Mouse (Mus musculus) MN1 (cell line): ENCODE data around the gene Lama5.
"Not testable (repeated sequence)": the region's sequence is repeated elsewhere in the genome, so short reads cannot be mapped to it uniquely, and the experiment has no call there.

Experiments
- DNase-seq: peaks from one replicate; pipeline ENCODE4 v3.0.0-alpha.2; 2016; ENCODE audit warnings: low spot score

The Lama5 gene

GRCm38 (mm10) chr2:180225762-180226378, at the start of gene Lama5:
TSS of gene Lama5 (minus strand) at chr2:180225859.
- peak; percentile 85 for DNase-seq

GRCm38 (mm10) chr2:180274523-180274922, 48.9 kb upstream of the Lama5 start:
- no peak for DNase-seq

- peak; percentile 99 for DNase-seq
These were observed 48.0 kb upstream of the Lama5 start, which contains the start of gene Cables2 for GRCm38 (mm10) chr2:180273394-180274244. TSS of gene Cables2 (minus strand) at chr2:180273496.

GRCm38 (mm10) chr2:180272884-180273321, 47.2 kb upstream of the Lama5 start:
- DNase-seq = no peak

GRCm38 (mm10) chr2:180271804-180272395, 46.2 kb upstream of the Lama5 start:
- no peak for DNase-seq

- DNase-seq = no peak
These were observed 45.0 kb upstream of the Lama5 start for GRCm38 (mm10) chr2:180270537-180271255.

GRCm38 (mm10) chr2:180269329-180269728, 43.7 kb upstream of the Lama5 start:
- no peak for DNase-seq

GRCm38 (mm10) chr2:180267955-180268354, 42.3 kb upstream of the Lama5 start:
- no peak for DNase-seq

- no peak for DNase-seq
These were observed 37.2 kb upstream of the Lama5 start for GRCm38 (mm10) chr2:180262891-180263290.

- DNase-seq = no peak
These were observed 36.8 kb upstream of the Lama5 start for GRCm38 (mm10) chr2:180262441-180262840.

GRCm38 (mm10) chr2:180261901-180262300, 36.2 kb upstream of the Lama5 start:
- no peak for DNase-seq

- DNase-seq = no peak
These were observed 35.2 kb upstream of the Lama5 start for GRCm38 (mm10) chr2:180260610-180261480.

GRCm38 (mm10) chr2:180259826-180260609, 34.4 kb upstream of the Lama5 start:
- not testable (repeated sequence) for DNase-seq

GRCm38 (mm10) chr2:180258951-180259484, 33.4 kb upstream of the Lama5 start:
- DNase-seq = not testable (repeated sequence)

- no peak for DNase-seq
These were observed 32.6 kb upstream of the Lama5 start for GRCm38 (mm10) chr2:180257963-180258865.

GRCm38 (mm10) chr2:180257001-180257521, 31.4 kb upstream of the Lama5 start, which contains the start of gene Rps21:
TSS of gene Rps21 (plus strand) at chr2:180257377.
- peak; percentile 100 for DNase-seq

GRCm38 (mm10) chr2:180256296-180257000, 30.8 kb upstream of the Lama5 start:
- DNase-seq = no peak

- DNase-seq = no peak
These were observed 30.0 kb upstream of the Lama5 start for GRCm38 (mm10) chr2:180255701-180256100.
